Mouse (Mus musculus) MEL (cell line): ENCODE data around the gene Prex1. TPM values are rescaled to one million over a fixed set of nuclear protein-coding genes. Genes with fewer than 3 reads are reported as not detected.

Source experiments
- DNase-seq: peaks from one replicate; pipeline ENCODE4 v3.0.0; 2011; ENCODE audit warnings: low read depth, low spot score
- H3K27ac ChIP-seq: 2 replicates; pipeline ENCODE4 v1.5.1; 2012; ENCODE audit warnings: low read depth, mild to moderate bottlenecking, control low read depth, low read length, moderate library complexity; ENCODE audit not compliant: control insufficient read depth
- H3K27me3 ChIP-seq, 2 experiments: fragments of 150-350 bp in 1 of 2; sonication (generic) in 1 of 2; 2 replicates each; pipeline ENCODE4 v1.6.1; 2012; ENCODE audit warnings: low read length in 2 of 2, mild to moderate bottlenecking in 2 of 2, improper control_type of control experiment in 1 of 2, moderate library complexity in 1 of 2; ENCODE audit not compliant: insufficient read depth in 2 of 2, control insufficient read depth in 1 of 2
- H3K36me3 ChIP-seq, 2 experiments: 2 replicates each; pipeline ENCODE4 v1.6.1; 2012 to 2014; ENCODE audit warnings: low read length in 2 of 2, improper control_type of control experiment in 1 of 2, inconsistent platforms in 1 of 2, mild to moderate bottlenecking in 1 of 2; ENCODE audit not compliant: insufficient read depth in 2 of 2, control insufficient read depth in 1 of 2
- H3K4me1 ChIP-seq, 2 experiments: fragments of 150-350 bp in 1 of 2; sonication (generic) in 1 of 2; 2 replicates each; pipeline ENCODE4 v1.6.1; 2012; ENCODE audit warnings: low read length in 2 of 2, improper control_type of control experiment in 1 of 2, mild to moderate bottlenecking in 1 of 2; ENCODE audit not compliant: insufficient read depth in 2 of 2, control insufficient read depth in 1 of 2
- H3K4me3 ChIP-seq, 2 experiments: fragments of 150-350 bp in 1 of 2; sonication (generic) in 1 of 2; 2 replicates each; pipeline ENCODE4 v1.5.1; 2012; ENCODE audit warnings: low read depth in 2 of 2, low read length in 2 of 2, mild to moderate bottlenecking in 2 of 2, moderate library complexity in 2 of 2, control low read depth in 1 of 2, improper control_type of control experiment in 1 of 2; ENCODE audit not compliant: control insufficient read depth in 1 of 2, insufficient read depth in 1 of 2
- H3K79me2 ChIP-seq: 2 replicates; pipeline ENCODE4 v1.6.1; 2012; ENCODE audit warnings: mild to moderate bottlenecking, low read length, moderate library complexity; ENCODE audit not compliant: control insufficient read depth, poor library complexity, insufficient read depth
- H3K9ac ChIP-seq: 2 replicates; pipeline ENCODE4 v1.6.1; 2012; ENCODE audit warnings: low read depth, mild to moderate bottlenecking, control low read depth, low read length, moderate library complexity; ENCODE audit not compliant: control insufficient read depth, poor library complexity, severe bottlenecking
- H3K9me3 ChIP-seq: fragments of 150-350 bp; sonication (generic); replicated peaks from 2 replicates; pipeline ENCODE4 v1.6.1; 2012; ENCODE audit warnings: mild to moderate bottlenecking, low read length, improper control_type of control experiment, moderate library complexity; ENCODE audit not compliant: insufficient read depth
- CHD1 ChIP-seq: IDR thresholded peaks from 2 replicates; pipeline ENCODE4 v1.6.1; 2012; ENCODE audit warnings: low read depth, mild to moderate bottlenecking, inconsistent platforms, low read length, improper control_type of control experiment
- CHD2 ChIP-seq: IDR thresholded peaks from 2 replicates; pipeline ENCODE4 v1.6.1; 2011; ENCODE audit warnings: low read length, improper control_type of control experiment
- CTCF ChIP-seq, 3 experiments: IDR thresholded peaks in 2 of 3; conservative IDR thresholded peaks in 1 of 3; 2 replicates each; pipeline ENCODE4 v1.5.1; 2011 to 2012; ENCODE audit warnings: low read length in 3 of 3, low read depth in 2 of 3, mild to moderate bottlenecking in 2 of 3, improper control_type of control experiment in 1 of 3, inconsistent platforms in 1 of 3, mixed read lengths in 1 of 3, moderate library complexity in 1 of 3; ENCODE audit not compliant: control insufficient read depth in 1 of 3, insufficient read depth in 1 of 3, poor library complexity in 1 of 3, severe bottlenecking in 1 of 3
- E2F4 ChIP-seq: IDR thresholded peaks from 2 replicates; pipeline ENCODE4 v1.6.1; 2011; ENCODE audit warnings: low read depth, low read length, improper control_type of control experiment, borderline replicate concordance
- GABPA ChIP-seq: IDR thresholded peaks from 2 replicates; pipeline ENCODE4 v1.6.1; 2012; ENCODE audit warnings: low read depth, mild to moderate bottlenecking, inconsistent platforms, low read length, improper control_type of control experiment, moderate library complexity
- GATA1 ChIP-seq: IDR thresholded peaks from 2 replicates; pipeline ENCODE4 v1.6.1; 2011; ENCODE audit warnings: low read depth, low read length, improper control_type of control experiment
- JUND ChIP-seq: IDR thresholded peaks from 2 replicates; pipeline ENCODE4 v1.6.1; 2011; ENCODE audit warnings: low read depth, mild to moderate bottlenecking, improper control_type of control experiment, low read length
- MAX ChIP-seq: IDR thresholded peaks from 2 replicates; pipeline ENCODE4 v1.6.1; 2011; ENCODE audit warnings: low read length, improper control_type of control experiment
- MAZ ChIP-seq: IDR thresholded peaks from 2 replicates; pipeline ENCODE4 v1.6.1; 2012; ENCODE audit warnings: low read depth, mild to moderate bottlenecking, inconsistent platforms, low read length, improper control_type of control experiment
- MEF2A ChIP-seq: IDR thresholded peaks from 2 replicates; pipeline ENCODE4 v1.6.1; 2014; ENCODE audit warnings: low read depth, mild to moderate bottlenecking, inconsistent platforms, low read length, improper control_type of control experiment; ENCODE audit not compliant: poor library complexity, insufficient replicate concordance, severe bottlenecking; ENCODE audit errors: extremely low read depth
- MYB ChIP-seq: IDR thresholded peaks from 2 replicates; pipeline ENCODE4 v1.6.1; 2011; ENCODE audit warnings: mild to moderate bottlenecking, low read depth, low read length, improper control_type of control experiment
- MYC ChIP-seq: IDR thresholded peaks from 2 replicates; pipeline ENCODE4 v1.6.1; 2011; ENCODE audit warnings: low read depth, mild to moderate bottlenecking, low read length, improper control_type of control experiment, moderate library complexity
- NRF1 ChIP-seq: IDR thresholded peaks from 2 replicates; pipeline ENCODE4 v1.6.1; 2014; ENCODE audit warnings: low read depth, mild to moderate bottlenecking, inconsistent platforms, low read length, improper control_type of control experiment, moderate library complexity; ENCODE audit not compliant: poor library complexity, insufficient read depth, severe bottlenecking
- POLR2A ChIP-seq, 2 experiments: IDR thresholded peaks; 2 replicates each; pipeline ENCODE4 v1.6.1; 2011 to 2012; ENCODE audit warnings: low read length in 2 of 2, mild to moderate bottlenecking in 2 of 2, control low read depth in 1 of 2, improper control_type of control experiment in 1 of 2, low read depth in 1 of 2, moderate library complexity in 1 of 2; ENCODE audit not compliant: control insufficient read depth in 1 of 2, insufficient read depth in 1 of 2, poor library complexity in 1 of 2
- SMC3 ChIP-seq: IDR thresholded peaks from 2 replicates; pipeline ENCODE4 v1.6.1; 2011; ENCODE audit warnings: low read depth, low read length, improper control_type of control experiment
- TBP ChIP-seq: IDR thresholded peaks from 2 replicates; pipeline ENCODE4 v1.8.0; 2011; ENCODE audit warnings: low read depth, low read length, improper control_type of control experiment
- TCF12 ChIP-seq: IDR thresholded peaks from 2 replicates; pipeline ENCODE4 v1.6.1; 2014; ENCODE audit warnings: low read depth, mild to moderate bottlenecking, inconsistent platforms, low read length, improper control_type of control experiment, moderate library complexity
- UBTF ChIP-seq: IDR thresholded peaks from 2 replicates; pipeline ENCODE4 v1.6.1; 2012; ENCODE audit warnings: low read depth, mild to moderate bottlenecking, inconsistent platforms, low read length, improper control_type of control experiment, moderate library complexity, borderline replicate concordance; ENCODE audit not compliant: insufficient read depth
- USF1 ChIP-seq: IDR thresholded peaks from 2 replicates; pipeline ENCODE4 v1.6.1; 2014; ENCODE audit warnings: low read depth, mild to moderate bottlenecking, inconsistent platforms, low read length, improper control_type of control experiment, moderate library complexity
- USF2 ChIP-seq, 2 experiments: IDR thresholded peaks; 2 replicates each; pipeline ENCODE4 v1.6.1; 2011 to 2012; ENCODE audit warnings: improper control_type of control experiment in 2 of 2, low read length in 2 of 2, borderline replicate concordance in 1 of 2, inconsistent platforms in 1 of 2, low read depth in 1 of 2, mild to moderate bottlenecking in 1 of 2; ENCODE audit not compliant: insufficient read depth in 1 of 2
- ZMIZ1 ChIP-seq: IDR thresholded peaks from 2 replicates; pipeline ENCODE4 v1.6.1; 2012; ENCODE audit warnings: low read depth, mild to moderate bottlenecking, inconsistent platforms, low read length, improper control_type of control experiment, moderate library complexity
- polyA plus RNA-seq, 2 experiments: library from polyadenylated mRNA; stranded (reverse) in 1 of 2; unstranded in 1 of 2; fragments of >175 nt in 1 of 2; fragments of >200 nt in 1 of 2; gene quantifications; 2 replicates each; pipeline versions ENCODE4 v1.2.1 to v1.2.4; 2012; ENCODE audit warnings: low replicate concordance in 2 of 2, low read depth in 1 of 2; ENCODE audit not compliant: insufficient read length in 2 of 2, insufficient read depth in 1 of 2, missing spikeins in 1 of 2
- total RNA-seq: library from RNA; depleted of rRNA; stranded (reverse); fragments of 300-350 nt; gene quantifications from 2 replicates; pipeline ENCODE4 v1.2.3, GENCODE M21; 2012

The Prex1 gene
- total and polyA plus RNA-seq, 3 experiments, result 8.0 to 33.1 (median 15.8) TPM

DNA sequence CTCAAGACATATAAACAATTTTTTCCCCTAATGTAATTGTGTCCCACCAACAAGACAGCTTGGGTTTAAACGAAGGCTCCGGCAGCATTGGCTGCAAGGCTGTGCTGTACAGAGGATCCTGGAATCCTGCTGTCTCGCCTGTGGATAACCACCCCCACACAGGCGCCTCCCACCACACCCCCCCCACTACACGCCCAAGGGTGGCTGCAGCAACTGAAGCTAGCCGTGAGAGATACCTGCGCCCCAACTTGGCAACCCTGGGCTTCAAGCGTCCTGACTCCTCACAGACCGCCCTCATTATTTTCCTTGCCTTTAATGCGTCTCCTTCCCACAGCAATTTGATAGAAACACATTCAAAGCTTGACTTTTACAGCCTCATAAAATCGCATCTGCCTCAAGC lies 178.1 kb downstream of the Prex1 start:
- Histone ChIP-seq H3K4me1 (no peaks in the 10 kb centered on the region), H3K79me2 (no peaks in the 10 kb centered on the region), H3K27me3 (no peaks in the 10 kb centered on the region), H3K27ac (no peak overlapping the region), H3K9ac (no peak overlapping the region), H3K36me3 (no peaks in the 10 kb centered on the region), H3K4me3 (no peak overlapping the region), H3K9me3 (no peaks in the 10 kb centered on the region)
- TF ChIP-seq TBP (no peak), CHD1 (no peak), ZMIZ1 (no peak), USF1 (no peak), MAZ (no peak), SMC3 (no peak), MYB (no peak)
- no peak for DNase-seq

- Histone ChIP-seq H3K27ac (no peak overlapping the region), H3K27me3 (no peaks in the 10 kb centered on the region), H3K4me3 (no peak overlapping the region), H3K9me3 (no peaks in the 10 kb centered on the region), H3K4me1 (no peaks in the 10 kb centered on the region), H3K79me2 (no peaks in the 10 kb centered on the region), H3K36me3 (no peaks in the 10 kb centered on the region), H3K9ac (no peak overlapping the region)
- TF ChIP-seq MEF2A, result no peak
- DNase-seq, result no peak
These were observed 187.4 kb downstream of the Prex1 start for GRCm38 (mm10) chr2:166526204-166526603.

DNA sequence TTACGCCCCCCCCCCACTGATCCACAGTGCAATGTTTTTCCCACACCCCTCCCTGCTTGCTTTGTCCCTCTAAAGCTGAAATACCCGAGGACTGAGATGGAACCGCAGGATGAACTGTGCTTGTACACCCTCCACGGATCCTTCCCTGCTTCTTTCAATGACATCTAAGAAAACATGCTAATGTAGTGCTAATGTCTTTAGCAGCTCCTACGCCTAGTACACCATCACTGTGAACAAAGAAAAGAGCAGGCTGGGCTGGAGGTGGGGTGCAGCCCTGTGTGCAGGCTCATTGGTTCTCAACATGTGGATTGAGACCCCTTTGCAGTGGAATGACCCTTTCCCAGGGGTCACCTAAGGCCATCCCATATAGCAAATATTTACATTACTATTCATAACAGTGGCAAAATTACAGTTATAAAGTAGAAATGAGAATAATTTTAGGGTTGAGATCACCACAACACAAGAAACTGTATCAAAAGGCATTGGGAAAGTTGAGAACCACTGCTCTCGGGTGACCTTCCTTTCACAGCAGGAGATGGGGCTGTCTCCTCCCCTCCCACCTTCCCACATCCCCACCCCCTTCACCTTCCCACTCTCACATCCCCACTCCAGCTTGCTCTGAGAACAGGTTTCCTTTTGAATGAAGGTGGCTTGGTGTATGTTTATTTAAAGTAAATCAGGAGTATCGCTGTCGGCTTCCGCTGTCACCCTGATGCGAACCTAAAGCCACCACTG lies 190.3 kb downstream of the Prex1 start:
- TF ChIP-seq GATA1 (no peak), MAX (no peak), CHD2 (no peak), TCF12 (no peak), NRF1 (no peak), MEF2A (no peak), CTCF (IDR thresholded peaks at IDR 0.05 in 2 of 3, conservative IDR thresholded peaks at IDR 0.05 in 1 of 3; ENCODE audit: control insufficient read depth in 1 of 3, insufficient read depth in 1 of 3, low read depth in 2 of 3, low read length in 3 of 3, poor library complexity in 1 of 3, severe bottlenecking in 1 of 3) (no peak), UBTF (no peak), USF2 (IDR thresholded peaks at IDR 0.05; ENCODE audit: borderline replicate concordance in 1 of 2, insufficient read depth in 1 of 2, low read depth in 1 of 2, low read length in 2 of 2) (no peak), E2F4 (no peak), JUND (no peak), GABPA (no peak), MYC (no peak), POLR2A (IDR thresholded peaks at IDR 0.05; ENCODE audit: control insufficient read depth in 1 of 2, insufficient read depth in 1 of 2, low read depth in 1 of 2, low read length in 2 of 2, poor library complexity in 1 of 2) (no peak)

More for the DNA sequence above, 190.3 kb downstream of the Prex1 start:
- Histone ChIP-seq H3K9me3 (no peaks in the 10 kb centered on the region), H3K27ac (no peak overlapping the region), H3K9ac (no peak overlapping the region), H3K27me3 (no peaks in the 10 kb centered on the region), H3K79me2 (no peaks in the 10 kb centered on the region), H3K4me1 (no peaks in the 10 kb centered on the region), H3K36me3 (no peaks in the 10 kb centered on the region), H3K4me3 (no peak overlapping the region)
- DNase-seq, result no peak
